Mouse (Mus musculus): Measurements from ENCODE around the gene Mrpl54.

DNA sequence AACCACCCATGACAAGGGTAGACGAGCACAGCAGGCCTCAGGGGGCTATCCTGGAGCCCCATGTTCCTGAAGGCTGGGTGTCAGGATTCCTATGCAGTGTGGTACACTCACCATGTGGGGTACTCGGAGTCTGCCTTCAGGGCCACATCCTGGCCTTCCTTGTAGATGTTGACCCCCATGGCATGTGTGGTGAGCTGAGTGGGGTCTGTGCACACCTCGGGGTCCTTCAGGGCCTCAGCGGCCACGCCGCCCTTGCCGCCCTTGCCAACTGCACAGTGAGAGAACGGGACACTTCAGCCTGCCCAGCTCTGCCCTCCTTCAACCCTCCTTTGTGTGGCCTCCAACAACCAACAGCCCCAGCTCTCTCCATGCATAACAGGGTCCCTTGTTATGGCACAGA is 1.2 kb downstream of the Mrpl54 start:
- TF ChIP-seq POLR2A (IDR thresholded peaks at IDR 0.05; ENCODE audit: insufficient read depth, low read depth, low read length) (no peak), CTCF (IDR thresholded peaks at IDR 0.05) (no peak)

All from heart, adult 2 months (tissue).